Mouse (Mus musculus) MEL (cell line): Measurements from ENCODE around the gene Mgst3.

Experiments used
- CTCF ChIP-seq, 3 experiments: IDR thresholded peaks in 2 of 3; conservative IDR thresholded peaks in 1 of 3; 2 replicates each; pipeline ENCODE4 v1.5.1; 2011 to 2012; ENCODE audit warnings: low read length in 3 of 3, low read depth in 2 of 3, mild to moderate bottlenecking in 2 of 3, improper control_type of control experiment in 1 of 3, inconsistent platforms in 1 of 3, mixed read lengths in 1 of 3, moderate library complexity in 1 of 3; ENCODE audit not compliant: control insufficient read depth in 1 of 3, insufficient read depth in 1 of 3, poor library complexity in 1 of 3, severe bottlenecking in 1 of 3
- JUND ChIP-seq: IDR thresholded peaks from 2 replicates; pipeline ENCODE4 v1.6.1; 2011; ENCODE audit warnings: low read depth, mild to moderate bottlenecking, improper control_type of control experiment, low read length
- MAX ChIP-seq: IDR thresholded peaks from 2 replicates; pipeline ENCODE4 v1.6.1; 2011; ENCODE audit warnings: low read length, improper control_type of control experiment
- POLR2A ChIP-seq, 2 experiments: IDR thresholded peaks; 2 replicates each; pipeline ENCODE4 v1.6.1; 2011 to 2012; ENCODE audit warnings: low read length in 2 of 2, mild to moderate bottlenecking in 2 of 2, control low read depth in 1 of 2, improper control_type of control experiment in 1 of 2, low read depth in 1 of 2, moderate library complexity in 1 of 2; ENCODE audit not compliant: control insufficient read depth in 1 of 2, insufficient read depth in 1 of 2, poor library complexity in 1 of 2
- SMC3 ChIP-seq: IDR thresholded peaks from 2 replicates; pipeline ENCODE4 v1.6.1; 2011; ENCODE audit warnings: low read depth, low read length, improper control_type of control experiment
- ZC3H11A ChIP-seq: IDR thresholded peaks from 2 replicates; pipeline ENCODE4 v1.6.1; 2012; ENCODE audit warnings: low read depth, mild to moderate bottlenecking, inconsistent platforms, low read length, improper control_type of control experiment

- TF ChIP-seq CTCF (IDR thresholded peaks at IDR 0.05 in 2 of 3, conservative IDR thresholded peaks at IDR 0.05 in 1 of 3; ENCODE audit: control insufficient read depth in 1 of 3, insufficient read depth in 1 of 3, low read depth in 2 of 3, low read length in 3 of 3, poor library complexity in 1 of 3, severe bottlenecking in 1 of 3) (peak; percentile 36 to 53 (median 41); a peak in 5 of 6 replicates), ZC3H11A (no peak), SMC3 (peak; percentile 60), MAX (peak; percentile 63; the same call in 1 of the 2 replicates), POLR2A (IDR thresholded peaks at IDR 0.05; ENCODE audit: control insufficient read depth in 1 of 2, insufficient read depth in 1 of 2, low read depth in 1 of 2, low read length in 2 of 2, poor library complexity in 1 of 2) (peak; percentile 39 to 88; a peak in 2 of 4 replicates), JUND (no peak)
Measured at GRCm38 (mm10) chr1:167393683-167394492, at the start of gene Mgst3.
